Comparison of ENCODE assay signal across 20 mouse cellular contexts in the genomic region with DNA sequence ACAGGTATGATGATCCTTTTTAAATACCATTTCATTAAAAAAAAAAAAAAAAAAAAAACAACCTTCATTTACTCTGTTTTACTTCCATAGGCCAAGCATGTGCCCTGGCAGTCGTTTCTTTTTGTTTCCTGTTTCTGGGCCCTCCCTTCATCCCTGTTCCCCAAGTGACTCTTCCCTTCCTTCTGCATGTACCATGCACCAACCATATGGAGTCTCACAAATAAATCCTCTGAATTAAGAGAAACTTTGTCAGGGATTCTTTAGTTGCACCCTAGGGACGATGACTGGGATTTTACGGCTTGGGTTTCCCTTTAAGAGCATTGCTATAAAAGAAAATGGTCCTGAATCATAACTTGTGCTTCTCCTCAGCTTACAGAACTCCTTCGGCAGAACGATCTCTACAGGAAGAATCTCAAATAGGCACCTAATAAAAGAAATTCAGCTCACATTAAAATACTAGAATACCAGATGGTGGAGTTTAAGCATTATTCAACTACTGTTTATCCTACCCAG.
A peak's percentile ranks its signal among the peaks of the same experiment; 100 is the strongest.
DNase-seq lines count a peak whose midpoint lies in the region; ATAC-seq lines count a peak whose summit lies in the region.
"Had no signal": no experiment of that assay in that cellular context is flagged by ENCODE, and none has a peak within 500 bp of the region (broad histone marks: within the 10 kb centered on the region; RNA-seq: fewer than 3 reads in every experiment).

No protein-coding gene starts in this region.

- no peaks in the 10 kb centered on the region for H3K9me3 ChIP-seq in neural tube, embryonic 13.5 days
- H3K9me3 ChIP-seq in limb, embryonic 12.5 days, result peaks cover 6% of the 10 kb centered on the region; the same call in 1 of the 2 replicates
- no peaks in the 10 kb centered on the region for H3K9me3 ChIP-seq in hindbrain, embryonic 13.5 days
- H3K9me3 ChIP-seq: kidney, embryonic 15.5 days; midbrain, embryonic 15.5 days had no signal

- DNase-seq in frontal cortex, postnatal 10 days (ENCODE audit: low spot score in 2 of 2), result no peak
- DNase-seq in neural tube, embryonic 10.5 days (ENCODE audit: extremely low spot score, low spot score), result no peak
- DNase-seq: adrenal gland, adult 8-10 months; cerebellum, adult 11 months; cerebellum, postnatal 25 days; lung, adult 2 months; lung, postnatal 4 days; right cerebral cortex, postnatal 14 days; thymus, postnatal 25 days had no signal

- peak; percentile 34 for ATAC-seq in frontal cortex, adult (ENCODE audit: low TSS enrichment)
- 0 out of 2 replicates have a peak, but pooled peaks have one; percentile 61 for ATAC-seq in neural tube, embryonic 13.5 days (ENCODE audit: low read depth)
- ATAC-seq in limb, embryonic 12.5 days (ENCODE audit: insufficient number of reproducible peaks, insufficient read depth, low FRiP score, low TSS enrichment, low read depth), result peak; percentile 45; the same call in 1 of the 2 replicates
- ATAC-seq in megakaryocyte, adult 5-6 weeks (ENCODE audit: poor library complexity, severe bottlenecking), result no peak
- ATAC-seq in megakaryocyte progenitor cell, adult 5-6 weeks (replicated peaks; ENCODE audit: poor library complexity), result no peak
- no peak for ATAC-seq in hindbrain, embryonic 13.5 days (ENCODE audit: low FRiP score)
- ATAC-seq: CD4-positive, CD25-positive, alpha-beta regulatory T cell, adult 4 months had no signal

- H3K9ac ChIP-seq in neural tube, embryonic 13.5 days, result no peak overlapping the region
- no peak overlapping the region for H3K9ac ChIP-seq in limb, embryonic 12.5 days (replicated peaks)
- no peak overlapping the region for H3K9ac ChIP-seq in hindbrain, embryonic 13.5 days
- H3K9ac ChIP-seq: kidney, embryonic 15.5 days; midbrain, embryonic 15.5 days had no signal

- no peaks in the 10 kb centered on the region for H3K27me3 ChIP-seq in neural tube, embryonic 13.5 days
- no peaks in the 10 kb centered on the region for H3K27me3 ChIP-seq in limb, embryonic 12.5 days
- H3K27me3 ChIP-seq in hindbrain, embryonic 13.5 days, result no peaks in the 10 kb centered on the region
- H3K27me3 ChIP-seq: kidney, embryonic 15.5 days; midbrain, embryonic 15.5 days had no signal

- H3K4me2 ChIP-seq in neural tube, embryonic 13.5 days, result no peak overlapping the region
- peak overlapping the region; percentile 41 for H3K4me2 ChIP-seq in limb, embryonic 12.5 days
- H3K4me2 ChIP-seq in hindbrain, embryonic 13.5 days, result no peak overlapping the region
- H3K4me2 ChIP-seq: liver, embryonic 11.5 days; midbrain, embryonic 15.5 days had no signal

- H3K4me3 ChIP-seq in neural tube, embryonic 13.5 days, result no peak overlapping the region
- H3K4me3 ChIP-seq in limb, embryonic 12.5 days (replicated peaks), result no peak overlapping the region
- H3K4me3 ChIP-seq in hindbrain, embryonic 13.5 days, result no peak overlapping the region
- H3K4me3 ChIP-seq: kidney, embryonic 15.5 days; midbrain, embryonic 15.5 days had no signal

- no peak overlapping the region for H3K27ac ChIP-seq in neural tube, embryonic 13.5 days (replicated peaks)
- H3K27ac ChIP-seq in limb, embryonic 12.5 days, result no peak overlapping the region; the same call in 1 of the 2 replicates
- H3K27ac ChIP-seq in hindbrain, embryonic 13.5 days, result no peak overlapping the region
- H3K27ac ChIP-seq: kidney, embryonic 15.5 days had no signal

- peaks cover 14% of the 10 kb centered on the region for H3K4me1 ChIP-seq in neural tube, embryonic 13.5 days (replicated peaks)
- peaks cover 22% of the 10 kb centered on the region for H3K4me1 ChIP-seq in limb, embryonic 12.5 days (replicated peaks)
- peaks cover 4% of the 10 kb centered on the region for H3K4me1 ChIP-seq in hindbrain, embryonic 13.5 days (replicated peaks)

- no peaks in the 10 kb centered on the region for H3K36me3 ChIP-seq in neural tube, embryonic 13.5 days
- H3K36me3 ChIP-seq in limb, embryonic 12.5 days, result no peaks in the 10 kb centered on the region
- no peaks in the 10 kb centered on the region for H3K36me3 ChIP-seq in hindbrain, embryonic 13.5 days
- H3K36me3 ChIP-seq: G1E; kidney, embryonic 15.5 days; midbrain, embryonic 15.5 days had no signal

- WGBS in neural tube, embryonic 13.5 days, result 39% methylated on average over 5 of the region's 5 CpGs
- 20% methylated on average over 5 of the region's 5 CpGs for WGBS in limb, embryonic 12.5 days
- WGBS in hindbrain, embryonic 13.5 days, result 77% methylated on average over 5 of the region's 5 CpGs

Comparison
In these comparisons a context has a peak if more than half of its experiments do, and no peak if none do; other contexts are left out.
1. ATAC-seq: peak in frontal cortex, adult (single experiment), neural tube, embryonic 13.5 days (single experiment) and limb, embryonic 12.5 days (single experiment); none in megakaryocyte, adult 5-6 weeks (single experiment), megakaryocyte progenitor cell, adult 5-6 weeks (single experiment) and hindbrain, embryonic 13.5 days (single experiment).